8 mouse cellular contexts compared by ENCODE assay signal in the genomic region with DNA sequence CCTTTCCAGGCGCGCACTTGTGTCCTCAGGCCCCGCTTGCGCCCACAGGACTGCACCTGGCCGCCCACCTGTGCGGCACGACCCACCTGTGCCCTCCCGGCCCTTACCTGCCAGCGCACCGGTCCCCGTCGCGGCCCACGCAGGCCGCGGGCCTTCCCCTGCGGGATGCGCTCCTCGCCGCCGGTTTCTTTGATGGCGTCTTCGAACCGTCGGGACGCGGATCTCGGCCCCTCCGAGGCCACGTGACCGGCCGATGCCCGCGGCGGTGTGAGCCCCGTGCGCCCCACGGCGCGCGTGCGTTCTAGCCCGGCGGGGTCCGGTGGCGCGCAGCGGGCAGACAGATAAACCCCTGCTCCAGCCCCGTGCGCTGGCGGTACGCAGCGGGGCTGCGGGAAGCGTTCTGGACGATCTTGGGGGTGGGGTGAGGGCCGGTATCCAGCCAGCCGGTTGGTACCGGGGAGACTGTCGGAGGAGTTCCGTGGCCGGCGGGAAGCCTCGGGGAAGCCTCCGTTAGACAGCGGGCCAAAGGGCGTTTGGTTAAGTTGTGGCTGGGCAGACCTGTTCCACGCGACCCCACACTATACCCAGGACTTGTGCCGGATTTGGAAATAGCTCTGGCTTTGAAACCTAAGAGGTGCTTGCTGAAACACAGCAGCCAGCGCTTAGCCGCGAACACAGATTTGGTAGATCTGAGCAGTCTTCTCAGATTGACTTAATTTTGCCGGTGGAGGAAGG. TPM values are rescaled to one million over a fixed set of nuclear protein-coding genes. Genes with fewer than 3 reads are reported as not detected.
DNase-seq lines count a peak whose midpoint lies in the region; ATAC-seq lines count a peak whose summit lies in the region.

Gene Tcte2, minus strand, starts transcription at position 647 of the 735 bp plus-strand sequence.

- H3K9me3 ChIP-seq in forebrain, embryonic 14.5 days (replicated peaks; ENCODE audit: control insufficient read depth, low read length): no peaks in the 10 kb centered on the region

- under 1% methylated on average over 74 of the region's 74 CpGs for WGBS in forebrain, embryonic 14.5 days

- peak; percentile 97 for DNase-seq in heart, adult 11 months
- no peak for DNase-seq in heart, adult 8-10 months (ENCODE audit: low spot score)
- DNase-seq in forebrain, embryonic 14.5 days (ENCODE audit: low spot score): peak; percentile 57
- peak; percentile 45 to 47 for DNase-seq in heart, postnatal 36 days
- peak; percentile 32 for DNase-seq in layer of hippocampus, adult 9-11 months
- peak; percentile 47 for DNase-seq in lung, postnatal 10 days
- peak; percentile 66 for DNase-seq in right cerebral cortex, postnatal 25 days

- H3K27me3 ChIP-seq in forebrain, embryonic 14.5 days (replicated peaks; ENCODE audit: control insufficient read depth, insufficient read depth, low read length): no peaks in the 10 kb centered on the region

- H3K36me3 ChIP-seq in forebrain, embryonic 14.5 days (ENCODE audit: control insufficient read depth, insufficient read depth, low read length): no peaks in the 10 kb centered on the region

- H3K9ac ChIP-seq in forebrain, embryonic 14.5 days (ENCODE audit: low read length): peak within 1 kb of the TSS; percentile 98

- peak within 1 kb of the TSS; percentile 93 for H3K4me3 ChIP-seq in brown adipose tissue, adult 24 weeks (ENCODE audit: insufficient read depth, low read depth, low read length)
- H3K4me3 ChIP-seq in forebrain, embryonic 14.5 days (ENCODE audit: low read depth, low read length): peak within 1 kb of the TSS; percentile 99

- intact Hi-C loops in heart, postnatal 36 days (cut with DNase I): loop anchor here (5.0 kb wide), 2 partner anchors 79 to 289 kb away; no protein-coding TSS in a partner anchor

- H3K4me1 ChIP-seq in brown adipose tissue, adult 24 weeks (ENCODE audit: control insufficient read depth, insufficient read depth, insufficient read length, low read length): no peaks in the 10 kb centered on the region
- H3K4me1 ChIP-seq in forebrain, embryonic 14.5 days (ENCODE audit: control insufficient read depth, insufficient read depth, low read length): peaks cover 20% of the 10 kb centered on the region

- peak within 1 kb of the TSS; percentile 78 for H3K27ac ChIP-seq in brown adipose tissue, adult 24 weeks (replicated peaks; ENCODE audit: low read depth, low read length)
- H3K27ac ChIP-seq in forebrain, embryonic 14.5 days (ENCODE audit: low read depth, low read length): peak within 1 kb of the TSS; percentile 98

- ATAC-seq in forebrain, embryonic 14.5 days: peak; percentile 30

- H3K4me2 ChIP-seq in forebrain, embryonic 14.5 days (ENCODE audit: low read length): peak within 1 kb of the TSS; percentile 93

RNA-seq across cellular contexts. Expression of gene Tcte2, which starts in this region (rescaled TPM):
- total RNA-seq in heart, adult 8-10 months (2022): 1 to 10 TPM; 6.0 to 7.6 (median 6.3) TPM
- not detected in 2 replicates for polyA plus RNA-seq in brown adipose tissue, adult 24 weeks (2012; ENCODE audit: insufficient read depth, insufficient read length, missing spikeins)
- polyA plus RNA-seq in forebrain, embryonic 14.5 days (2014; fragmentation: Nextera tagmentation; extraction: Ambion mirVana): 16.9 and 21.1 TPM in 2 replicates
- 1 to 10 TPM; 4.1 to 6.4 TPM for total RNA-seq in heart, postnatal 36 days (2021)

Comparison
In these comparisons a context has a peak if more than half of its experiments do, and no peak if none do; other contexts are left out.
1. RNA of gene Tcte2 (polyA plus RNA-seq): 16.9 to 21.1 TPM in forebrain, embryonic 14.5 days; not detected in brown adipose tissue, adult 24 weeks; every median in the first group is over 10 times any median in the second.